Mouse (Mus musculus): Measurements from ENCODE around the gene Alppl2. TPM values are rescaled to one million over a fixed set of nuclear protein-coding genes. Genes with fewer than 3 reads are reported as not detected.
A peak's percentile ranks its signal among the peaks of the same experiment; 100 is the strongest.

Alppl2 gene
- total RNA-seq, 2 experiments from 2014 or later = not detected

DNA sequence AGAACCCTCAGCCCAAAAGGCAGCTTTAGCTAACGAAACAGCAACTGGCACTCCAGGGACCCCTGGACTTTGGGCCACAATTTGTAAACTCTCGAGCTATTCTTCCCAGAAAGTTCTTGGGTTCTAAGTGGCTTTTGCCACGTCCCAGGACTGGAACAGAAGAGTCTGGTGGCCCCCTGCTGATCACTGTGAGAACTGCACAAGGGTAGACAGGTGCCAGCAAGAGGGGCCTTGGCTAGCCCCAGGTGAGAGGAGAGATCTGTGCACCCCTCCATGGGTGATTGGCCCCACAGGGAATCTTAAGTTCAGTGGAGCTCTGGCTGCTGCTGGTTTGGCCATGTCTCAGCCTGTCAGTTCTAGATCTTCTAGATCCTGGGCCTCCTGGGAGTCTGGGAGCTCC, 48.6 kb downstream of the Alppl2 start:
- intact Hi-C loops (cut with DNase I) = loop anchor here (10.0 kb wide), 1 partner anchor 276 kb away; no protein-coding TSS in a partner anchor
- no peak overlapping the region for H3K27ac ChIP-seq
- DNase-seq (ENCODE audit: extremely low spot score in 1 of 2, low spot score in 2 of 2) = peak; percentile 70 to 76
- TF ChIP-seq CTCF (IDR thresholded peaks at IDR 0.05) = peak; percentile 90
- H3K4me3 ChIP-seq = no peak overlapping the region

DNA sequence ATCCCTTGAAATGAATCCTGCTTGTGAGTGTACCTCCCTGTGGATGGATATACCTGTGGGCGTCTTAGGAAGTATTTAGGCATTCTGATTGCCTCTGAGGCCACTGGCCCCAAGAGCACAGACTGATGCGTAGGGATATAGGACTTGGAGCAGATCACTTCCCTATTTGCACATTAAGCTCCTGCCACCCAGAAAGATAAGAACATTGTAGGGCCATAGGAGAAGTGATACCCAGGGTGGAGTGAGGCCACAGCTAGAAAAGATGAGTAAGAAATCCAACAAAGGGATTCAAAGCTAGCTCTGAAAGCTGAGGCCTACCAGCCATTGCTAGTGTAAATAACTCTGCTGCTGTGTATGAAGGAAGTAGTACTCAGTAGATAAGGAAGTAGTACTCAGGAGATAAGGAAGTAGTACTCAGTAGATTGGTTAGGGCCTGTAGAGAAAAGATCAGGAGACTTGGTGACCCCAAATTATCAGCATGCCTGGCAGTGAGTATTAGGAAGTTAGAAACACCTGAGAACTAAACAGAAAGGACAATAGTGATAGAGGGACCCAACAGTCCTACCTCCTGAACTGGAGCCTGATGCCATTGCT, 51.2 kb downstream of the Alppl2 start:
- no peak for DNase-seq (ENCODE audit: extremely low spot score in 1 of 2, low spot score in 2 of 2)
- TF ChIP-seq CTCF (IDR thresholded peaks at IDR 0.05) = no peak
- intact Hi-C loops (cut with DNase I) = no loop called here
- H3K4me3 ChIP-seq = no peak overlapping the region
- no peak overlapping the region for H3K27ac ChIP-seq

Other genes starting within 250 kb of the Alppl2 start
- gene Alpi, start 11.7 kb upstream of the Alppl2 start, total RNA-seq (2021) = not detected
- gene Akp3, start 35.0 kb upstream of the Alppl2 start, total RNA-seq (2021) = not detected
- 10 to 100 TPM in 1 of 2 experiments, 1 to 10 TPM in 1; 7.1 to 13.4 TPM for gene Ecel1, start 66.6 kb upstream of the Alppl2 start, total RNA-seq (2021)
- gene Prss56, start 93.4 kb upstream of the Alppl2 start, total RNA-seq (2021) = under 1 TPM; 0.47 to 0.57 TPM
- gene Chrnd, start 100.7 kb upstream of the Alppl2 start, total RNA-seq (2021) = not detected
- not detected for gene Chrng, start 114.7 kb upstream of the Alppl2 start, total RNA-seq (2021)
- 10 to 100 TPM; 59.8 to 60.1 TPM for gene Eif4e2, start 124.0 kb upstream of the Alppl2 start, total RNA-seq (2021)
- gene Efhd1, start 174.4 kb upstream of the Alppl2 start, total RNA-seq (2021) = 10 to 100 TPM in 1 of 2 experiments, 1 to 10 TPM in 1; 10.0 to 11.0 TPM
- gene Gigyf2, start 237.1 kb upstream of the Alppl2 start, total RNA-seq (2021) = 100 to 1,000 TPM; 135 to 140 TPM